Mouse (Mus musculus) embryonic facial prominence, embryonic 11.5 days (tissue): ENCODE measurements around the gene Abi1. TPM values are rescaled to one million over a fixed set of nuclear protein-coding genes. Genes with fewer than 3 reads are reported as not detected.
A peak's percentile ranks its signal among the peaks of the same experiment; 100 is the strongest.

ENCODE experiments used
- ATAC-seq: fragments of 200-750 bp; cut with Nextera tagmentation; replicated peaks from 2 replicates; pipeline ENCODE4 v1.8.0; 2017; ENCODE audit warnings: low read depth; ENCODE audit not compliant: insufficient number of reproducible peaks, low FRiP score, low TSS enrichment
- DNase-seq: peaks from one replicate; pipeline ENCODE4 v3.0.0-alpha.2; 2015; ENCODE audit warnings: low spot score
- H3K27ac ChIP-seq: fragments of 300-500 bp; sonication (generic); replicated peaks from 2 replicates; pipeline ENCODE4 v1.5.1; 2014; ENCODE audit warnings: mild to moderate bottlenecking, low read depth, low read length, control low read depth
- H3K27me3 ChIP-seq: fragments of 300-500 bp; sonication (generic); 2 replicates; pipeline ENCODE4 v1.6.1; 2014; ENCODE audit warnings: mild to moderate bottlenecking, low read length, moderate library complexity, mixed read lengths; ENCODE audit not compliant: control insufficient read depth, insufficient read depth
- H3K36me3 ChIP-seq: fragments of 300-500 bp; sonication (generic); replicated peaks from 2 replicates; pipeline ENCODE4 v1.6.1; 2014; ENCODE audit warnings: low read depth, mild to moderate bottlenecking, low read length, moderate library complexity, mixed read lengths; ENCODE audit not compliant: control insufficient read depth, insufficient read depth
- H3K4me1 ChIP-seq: fragments of 300-500 bp; sonication (generic); 2 replicates; pipeline ENCODE4 v1.6.1; 2014; ENCODE audit warnings: low read length, mixed read lengths; ENCODE audit not compliant: control insufficient read depth, insufficient read depth
- H3K4me2 ChIP-seq: fragments of 300-500 bp; sonication (generic); 2 replicates; pipeline ENCODE4 v1.6.1; 2014; ENCODE audit warnings: low read depth, mild to moderate bottlenecking, control low read depth, low read length, moderate library complexity
- H3K4me3 ChIP-seq: fragments of 300-500 bp; sonication (generic); 2 replicates; pipeline ENCODE4 v1.5.1; 2014; ENCODE audit warnings: low read depth, low read length, control low read depth
- H3K9ac ChIP-seq: fragments of 300-500 bp; sonication (generic); replicated peaks from 2 replicates; pipeline ENCODE4 v1.6.1; 2014; ENCODE audit warnings: mild to moderate bottlenecking, control low read depth, low read length
- H3K9me3 ChIP-seq: fragments of 300-500 bp; sonication (generic); replicated peaks from 2 replicates; pipeline ENCODE4 v1.6.1; 2016; ENCODE audit warnings: mild to moderate bottlenecking, low read length, inconsistent platforms, mixed read lengths; ENCODE audit not compliant: control insufficient read depth
- WGBS: fragments of 180-500 bp; shearing (Covaris S2); extraction: QIAGEN DNeasy Blood & Tissue Kit; methylation state at CpG from one replicate; pipeline ENCODE4 v1.1.7; 2014; 5-methylcytosine and 5-hydroxymethylcytosine counted together
- polyA plus RNA-seq: library from polyadenylated mRNA; unstranded; fragments of >200 nt; fragmentation: Nextera tagmentation; extraction: Ambion mirVana; gene quantifications from 2 replicates; pipeline ENCODE4 v1.2.1, GENCODE M21; 2014

The Abi1 gene
- polyA plus RNA-seq, 1 experiment from 2014 or later, result 42.3 TPM

- H3K9ac ChIP-seq, result peak within 1 kb of the TSS; percentile 79
- H3K4me1 ChIP-seq, result no peaks in the 10 kb centered on the region
- H3K36me3 ChIP-seq, result no peaks in the 10 kb centered on the region; the same call in 1 of the 2 replicates
- H3K27me3 ChIP-seq, result no peaks in the 10 kb centered on the region
- H3K9me3 ChIP-seq, result no peaks in the 10 kb centered on the region
- peak within 1 kb of the TSS; percentile 84 for H3K4me3 ChIP-seq
- ATAC-seq (peak; percentile 98), DNase-seq (peak; percentile 88)
- WGBS, result under 1% methylated on average over 81 of the region's 81 CpGs
- H3K4me2 ChIP-seq, result peak within 1 kb of the TSS; percentile 78
- H3K27ac ChIP-seq, result peak within 1 kb of the TSS; percentile 47
These were observed 144.5 kb downstream of the Abi1 start, which contains the start of gene Pdss1 for GRCm38 (mm10) chr2:22895282-22896273. Pdss1 (plus strand) TSS chr2:22895522.

- peak; percentile 31; the same call in 1 of the 2 replicates for ATAC-seq
These were observed 145.1 kb downstream of the Abi1 start for GRCm38 (mm10) chr2:22894932-22895281.

More at GRCm38 (mm10) chr2:22894932-22895281, 145.1 kb downstream of the Abi1 start:
- Histone ChIP-seq H3K4me1 (no peaks in the 10 kb centered on the region), H3K27ac (peak overlapping the region; percentile 47; the same call in 1 of the 2 replicates), H3K9me3 (no peaks in the 10 kb centered on the region), H3K9ac (peak overlapping the region; percentile 79), H3K36me3 (no peaks in the 10 kb centered on the region; the same call in 1 of the 2 replicates), H3K4me2 (peak overlapping the region; percentile 78), H3K4me3 (peak overlapping the region; percentile 84), H3K27me3 (no peaks in the 10 kb centered on the region)
- no peak for DNase-seq
- WGBS, result 25% methylated on average over 9 of the region's 9 CpGs

Other genes with a start within 250 kb of the Abi1 start
- gene Pdss1, start 144.7 kb downstream of the Abi1 start, polyA plus RNA-seq, result 21.9 and 25.8 TPM in 2 replicates
- gene Acbd5, start 27.9 kb upstream of the Abi1 start, polyA plus RNA-seq, result 26.1 and 27.4 TPM in 2 replicates
- gene Mastl, start 115.8 kb upstream of the Abi1 start, polyA plus RNA-seq, result 13.4 and 15.3 TPM in 2 replicates
- gene Yme1l1, start 116.1 kb upstream of the Abi1 start, polyA plus RNA-seq, result 91.4 and 100 TPM in 2 replicates
- gene 4931423N10Rik, start 167.2 kb upstream of the Abi1 start, polyA plus RNA-seq, result not detected in 2 replicates